ENCODE assay signal across 21 mouse cellular contexts in the genomic region with DNA sequence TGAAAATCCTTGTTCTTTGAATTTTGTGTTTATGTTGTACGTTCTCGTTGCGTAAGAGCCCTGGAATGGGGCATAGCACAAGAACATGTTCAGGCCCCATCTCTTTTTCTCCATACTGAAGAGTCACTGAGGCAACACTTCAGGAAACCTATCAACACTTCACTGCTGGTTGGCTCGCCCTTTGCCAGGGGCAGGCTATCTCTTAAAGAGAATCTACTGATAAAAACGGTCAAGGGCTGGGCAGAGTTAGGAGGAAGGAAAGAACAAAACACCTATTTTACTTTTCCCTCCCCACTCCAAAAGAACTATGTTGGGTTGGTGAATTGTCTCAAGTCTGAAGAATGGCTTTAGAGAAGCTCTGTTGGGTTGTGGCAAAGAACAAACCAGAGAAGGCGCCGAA. TPM values are rescaled to one million over a fixed set of nuclear protein-coding genes. Genes with fewer than 3 reads are reported as not detected.
DNase-seq lines count a peak whose midpoint lies in the region; ATAC-seq and TF ChIP-seq lines count a peak whose summit lies in the region.
"Had no signal": no experiment of that assay in that cellular context is flagged by ENCODE, and none has a peak within 500 bp of the region (broad histone marks: within the 10 kb centered on the region; RNA-seq: fewer than 3 reads in every experiment).

No protein-coding gene starts in this region.

- no peak overlapping the region for H3K4me3 ChIP-seq in liver, embryonic 11.5 days (ENCODE audit: low read depth, low read length)
- no peak overlapping the region for H3K4me3 ChIP-seq in MEL (ENCODE audit: control insufficient read depth in 1 of 2, insufficient read depth in 1 of 2, low read depth in 2 of 2, low read length in 2 of 2)
- H3K4me3 ChIP-seq: embryonic facial prominence, embryonic 10.5 days; embryonic facial prominence, embryonic 12.5 days; forebrain, embryonic 13.5 days; forebrain, embryonic 15.5 days had no signal

- H3K4me2 ChIP-seq in liver, embryonic 11.5 days, result no peak overlapping the region
- H3K4me2 ChIP-seq: embryonic facial prominence, embryonic 12.5 days; forebrain, embryonic 13.5 days; forebrain, embryonic 15.5 days had no signal

- peaks cover 3% of the 10 kb centered on the region; the same call in 1 of the 2 replicates for H3K36me3 ChIP-seq in liver, embryonic 11.5 days (ENCODE audit: control insufficient read depth, insufficient read depth, low read length)
- H3K36me3 ChIP-seq in MEL (ENCODE audit: control insufficient read depth in 1 of 2, insufficient read depth in 2 of 2, low read length in 2 of 2), result peaks cover 0 to 11% of the 10 kb centered on the region in 2 experiments; a peak in 2 of 4 replicates
- H3K36me3 ChIP-seq: embryonic facial prominence, embryonic 12.5 days; forebrain, embryonic 15.5 days had no signal

- no peak overlapping the region for H3K27ac ChIP-seq in liver, embryonic 11.5 days (ENCODE audit: low read depth, low read length)
- H3K27ac ChIP-seq in MEL (ENCODE audit: control insufficient read depth, low read depth, low read length), result peak overlapping the region; percentile 69
- H3K27ac ChIP-seq: embryonic facial prominence, embryonic 10.5 days; embryonic facial prominence, embryonic 12.5 days; forebrain, embryonic 13.5 days; forebrain, embryonic 15.5 days had no signal

- no peak for ATAC-seq in liver, embryonic 11.5 days (replicated peaks; ENCODE audit: low FRiP score)
- ATAC-seq: forebrain, embryonic 13.5 days; forebrain, embryonic 15.5 days; forebrain, postnatal 0 days had no signal

- peak; percentile 8 for DNase-seq in heart, adult 11 months
- DNase-seq in heart, adult 18-20 months, result no peak
- DNase-seq in liver (peak; percentile 8), MEL (ENCODE audit: low read depth, low spot score) (peak; percentile 44), NIH3T3 (ENCODE audit: low read depth) (peak; percentile 18)
- DNase-seq in liver, embryonic 11.5 days (ENCODE audit: low spot score), result no peak
- DNase-seq in gastrocnemius, postnatal 4 days (ENCODE audit: low spot score in 2 of 2), result no peak
- no peak for DNase-seq in c-Kit-positive CD71-positive TER-119-positive erythroid progenitor cells, embryonic 14.5 days (ENCODE audit: low spot score)
- DNase-seq: adrenal gland, adult 2 months; adrenal gland, postnatal 10 days; adrenal gland, postnatal 25 days; cerebellum, adult 11-12 months; cerebellum, adult 2 months; cerebellum, adult 9-10 months; cerebellum, postnatal 10 days; cerebellum, postnatal 36 days; forebrain, postnatal 0 days had no signal

- H3K79me2 ChIP-seq in MEL (ENCODE audit: control insufficient read depth, insufficient read depth, low read length, poor library complexity), result no peaks in the 10 kb centered on the region

- peak; percentile 60 to 67; a peak in 3 of 4 replicates for TF ChIP-seq EP300 in MEL (IDR thresholded peaks at IDR 0.05; ENCODE audit: low read depth in 1 of 2, low read length in 2 of 2)

- no peak for TF ChIP-seq POLR2A in MEL (IDR thresholded peaks at IDR 0.05; ENCODE audit: control insufficient read depth in 1 of 2, insufficient read depth in 1 of 2, low read depth in 1 of 2, low read length in 2 of 2, poor library complexity in 1 of 2)

- no peak for TF ChIP-seq RAD21 in MEL (IDR thresholded peaks at IDR 0.05; ENCODE audit: low read depth, low read length)

- H3K9ac ChIP-seq in liver, embryonic 11.5 days (ENCODE audit: low read depth, low read length), result no peak overlapping the region
- H3K9ac ChIP-seq in MEL (ENCODE audit: control insufficient read depth, low read depth, low read length, poor library complexity, severe bottlenecking), result no peak overlapping the region
- H3K9ac ChIP-seq: embryonic facial prominence, embryonic 12.5 days; forebrain, embryonic 13.5 days; forebrain, embryonic 15.5 days; forebrain, postnatal 0 days had no signal

- H3K4me1 ChIP-seq in liver, embryonic 11.5 days (replicated peaks; ENCODE audit: control insufficient read depth, insufficient read depth, low read length), result no peaks in the 10 kb centered on the region; the same call in 1 of the 2 replicates
- H3K4me1 ChIP-seq in MEL (ENCODE audit: control insufficient read depth in 1 of 2, insufficient read depth in 2 of 2, low read length in 2 of 2), result peaks cover 3 to 12% of the 10 kb centered on the region in 2 experiments
- H3K4me1 ChIP-seq: embryonic facial prominence, embryonic 10.5 days; embryonic facial prominence, embryonic 12.5 days; forebrain, embryonic 13.5 days; forebrain, embryonic 15.5 days had no signal

- H3K27me3 ChIP-seq in liver, embryonic 11.5 days (replicated peaks; ENCODE audit: control insufficient read depth, insufficient read depth, low read length), result no peaks in the 10 kb centered on the region
- no peaks in the 10 kb centered on the region for H3K27me3 ChIP-seq in MEL (ENCODE audit: control insufficient read depth in 1 of 2, insufficient read depth in 2 of 2, low read length in 2 of 2)
- H3K27me3 ChIP-seq: embryonic facial prominence, embryonic 12.5 days; forebrain, embryonic 13.5 days; forebrain, embryonic 15.5 days had no signal

- no peaks in the 10 kb centered on the region for H3K9me3 ChIP-seq in liver, embryonic 11.5 days (ENCODE audit: control insufficient read depth, low read length)
- H3K9me3 ChIP-seq in MEL (replicated peaks; ENCODE audit: insufficient read depth, low read length), result no peaks in the 10 kb centered on the region
- H3K9me3 ChIP-seq: embryonic facial prominence, embryonic 10.5 days; embryonic facial prominence, embryonic 12.5 days; forebrain, embryonic 13.5 days; forebrain, embryonic 15.5 days had no signal

- TF ChIP-seq CTCF in MEL (IDR thresholded peaks at IDR 0.05 in 2 of 3, conservative IDR thresholded peaks at IDR 0.05 in 1 of 3; ENCODE audit: control insufficient read depth in 1 of 3, insufficient read depth in 1 of 3, low read depth in 2 of 3, low read length in 3 of 3, poor library complexity in 1 of 3, severe bottlenecking in 1 of 3), result no peak

- 74% methylated on average over 7 of the region's 7 CpGs for WGBS in liver, embryonic 11.5 days

TF ChIP-seq in MEL, 35 proteins besides CTCF, POLR2A, EP300 and RAD21 (continues in another document):
- TF ChIP-seq ELF1 (IDR thresholded peaks at IDR 0.05; ENCODE audit: low read depth, low read length) (no peak), MYB (IDR thresholded peaks at IDR 0.05; ENCODE audit: low read depth, low read length) (peak; percentile 62), ZNF384 (IDR thresholded peaks at IDR 0.05; ENCODE audit: low read depth, low read length) (no peak), ZC3H11A (IDR thresholded peaks at IDR 0.05; ENCODE audit: low read depth, low read length) (no peak), NELFE (IDR thresholded peaks at IDR 0.05; ENCODE audit: low read depth, low read length) (no peak), MAX (IDR thresholded peaks at IDR 0.05; ENCODE audit: low read length) (no peak), UBTF (IDR thresholded peaks at IDR 0.05; ENCODE audit: borderline replicate concordance, insufficient read depth, low read depth, low read length) (no peak), TAL1 (IDR thresholded peaks at IDR 0.05; ENCODE audit: low read length) (no peak), TCF12 (IDR thresholded peaks at IDR 0.05; ENCODE audit: low read depth, low read length) (peak; percentile 60; the same call in 1 of the 2 replicates), HCFC1 (IDR thresholded peaks at IDR 0.05; ENCODE audit: low read depth, low read length) (no peak), SIN3A (IDR thresholded peaks at IDR 0.05; ENCODE audit: low read length) (peak; percentile 52), MEF2A (IDR thresholded peaks at IDR 0.05; ENCODE audit: extremely low read depth, insufficient replicate concordance, low read depth, low read length, poor library complexity, severe bottlenecking) (peak; percentile 16; the same call in 1 of the 2 replicates), ZMIZ1 (IDR thresholded peaks at IDR 0.05; ENCODE audit: low read depth, low read length) (no peak), GATA1 (IDR thresholded peaks at IDR 0.05; ENCODE audit: low read depth, low read length) (peak; percentile 74), BHLHE40 (IDR thresholded peaks at IDR 0.05; ENCODE audit: borderline replicate concordance, low read depth, low read length) (no peak), MAFK (IDR thresholded peaks at IDR 0.05; ENCODE audit: borderline replicate concordance, low read depth, low read length) (no peak), USF2 (IDR thresholded peaks at IDR 0.05; ENCODE audit: borderline replicate concordance in 1 of 2, insufficient read depth in 1 of 2, low read depth in 1 of 2, low read length in 2 of 2) (no peak), CHD2 (IDR thresholded peaks at IDR 0.05; ENCODE audit: low read length) (no peak), MXI1 (IDR thresholded peaks at IDR 0.05; ENCODE audit: low read depth, low read length) (peak; percentile 21; the same call in 1 of the 2 replicates), MYC (IDR thresholded peaks at IDR 0.05; ENCODE audit: low read depth, low read length) (no peak), CHD1 (IDR thresholded peaks at IDR 0.05; ENCODE audit: low read depth, low read length) (no peak), JUND (IDR thresholded peaks at IDR 0.05; ENCODE audit: low read depth, low read length) (no peak), SMC3 (IDR thresholded peaks at IDR 0.05; ENCODE audit: low read depth, low read length) (no peak), USF1 (IDR thresholded peaks at IDR 0.05; ENCODE audit: low read depth, low read length) (no peak), E2F4 (IDR thresholded peaks at IDR 0.05; ENCODE audit: borderline replicate concordance, low read depth, low read length) (no peak), ETS1 (IDR thresholded peaks at IDR 0.05; ENCODE audit: low read depth, low read length) (peak; percentile 54), KAT2A (conservative IDR thresholded peaks at IDR 0.05; ENCODE audit: low read depth, low read length) (no peak), POLR2AphosphoS5 (IDR thresholded peaks at IDR 0.05; ENCODE audit: borderline replicate concordance, low read depth, low read length) (no peak)

RNA-seq across cellular contexts. Expression of a gene that starts 55.9 kb away (rescaled TPM):
- 1 to 10 TPM; 5.0 to 5.3 TPM for total RNA-seq in heart, adult 18-20 months (2021)
- polyA plus RNA-seq in liver, embryonic 11.5 days (2014; fragmentation: Nextera tagmentation; extraction: Ambion mirVana), result 10.7 and 11.2 TPM in 2 replicates
- total RNA-seq in MEL (2012; rRNA removed), result 4.1 and 4.8 TPM in 2 replicates
- polyA plus RNA-seq in MEL (2012; ENCODE audit: insufficient read depth in 1 of 2, insufficient read length in 2 of 2, low read depth in 1 of 2, low replicate concordance in 2 of 2, missing spikeins in 1 of 2), result 1 to 10 TPM in 1 of 2 experiments, not detected in 1; 3.9 TPM
- total RNA-seq in gastrocnemius, postnatal 4 days (2021), result 1 to 10 TPM; 7.1 to 8.2 TPM

RNA-seq across cellular contexts. Expression of a gene that starts 56.2 kb away (rescaled TPM):
- total RNA-seq in heart, adult 18-20 months (2021), result 10 to 100 TPM; 42.7 to 49.5 TPM
- 81.2 and 89.3 TPM in 2 replicates for polyA plus RNA-seq in liver, embryonic 11.5 days (2014; fragmentation: Nextera tagmentation; extraction: Ambion mirVana)
- 17.7 and 22.2 TPM in 2 replicates for total RNA-seq in MEL (2012; rRNA removed)
- polyA plus RNA-seq in MEL (2012; ENCODE audit: insufficient read depth in 1 of 2, insufficient read length in 2 of 2, low read depth in 1 of 2, low replicate concordance in 2 of 2, missing spikeins in 1 of 2), result 100 to 1,000 TPM; 106 to 164 TPM
- 10 to 100 TPM; 74.0 to 77.3 TPM for total RNA-seq in gastrocnemius, postnatal 4 days (2021)

Comparison
In these comparisons a context has a peak if more than half of its experiments do, and no peak if none do; other contexts are left out.
1. DNase-seq: peak in heart, adult 11 months (single experiment), liver (single experiment), MEL (single experiment) and NIH3T3 (single experiment); none in heart, adult 18-20 months (0 of 2), liver, embryonic 11.5 days (single experiment), gastrocnemius, postnatal 4 days (0 of 2) and c-Kit-positive CD71-positive TER-119-positive erythroid progenitor cells, embryonic 14.5 days (single experiment).